Mouse (Mus musculus) T-helper 2 cell (primary cell): ENCODE data around the gene Lyar.

Source experiments
- in situ Hi-C: fragments of 300-600 bp; cut with MboI, MseI; formaldehyde crosslinking; loops from one replicate; pipeline ENCODE4 v1.15.1; 2025; ENCODE audit warnings: high pct_unique_total_duplicates

Lyar gene

GRCm38 (mm10) chr5:38220328-38220912 is at the start of gene Lyar, which contains the start of gene Zbtb49:
Gene Lyar (plus strand): TSS chr5:38220470.
Gene Zbtb49 (minus strand): TSS chr5:38220457.
- in situ Hi-C loops: loop anchor here (10.0 kb wide), 1 partner anchor 1176 kb away; no protein-coding TSS in a partner anchor

- in situ Hi-C loops: no loop called here
Observed at GRCm38 (mm10) chr5:38173766-38174165, 46.5 kb upstream of the Lyar start.

DNA sequence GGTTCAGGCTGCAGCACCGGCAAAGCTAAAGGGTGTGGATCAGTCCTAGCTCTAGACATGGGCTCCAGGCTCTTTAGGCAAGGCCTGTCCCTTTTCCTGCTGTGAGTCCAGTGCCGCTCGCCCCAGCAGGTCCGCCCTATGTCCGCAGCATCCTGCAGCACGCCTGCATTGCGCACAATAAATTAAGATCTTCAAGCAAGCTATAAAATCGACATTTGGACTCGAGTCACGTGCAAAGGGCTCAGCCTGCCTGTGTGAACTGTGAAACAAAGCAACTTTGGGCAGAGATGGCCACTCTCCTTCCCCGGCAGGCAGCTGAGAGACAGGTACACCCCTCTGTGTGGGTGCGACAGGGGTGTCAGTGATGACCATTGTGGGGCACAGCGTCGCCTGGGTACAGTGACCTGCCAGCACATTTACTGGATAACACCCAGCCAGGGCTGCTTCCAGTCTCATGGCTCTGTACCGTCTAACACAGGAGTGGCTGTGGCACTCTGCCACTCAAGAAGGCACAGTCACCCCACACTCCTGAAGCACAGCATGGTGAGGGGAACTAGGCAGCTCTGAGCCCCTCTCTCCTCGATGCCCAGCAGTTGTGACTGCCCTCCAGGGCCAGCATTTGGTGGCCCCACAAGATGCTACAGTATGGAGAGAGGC is 45.9 kb upstream of the Lyar start:
- in situ Hi-C loops: no loop called here

- in situ Hi-C loops: no loop called here
Observed at GRCm38 (mm10) chr5:38184688-38185285, 35.5 kb upstream of the Lyar start.

- in situ Hi-C loops: no loop called here
Observed at GRCm38 (mm10) chr5:38187006-38187405, 33.3 kb upstream of the Lyar start.

DNA sequence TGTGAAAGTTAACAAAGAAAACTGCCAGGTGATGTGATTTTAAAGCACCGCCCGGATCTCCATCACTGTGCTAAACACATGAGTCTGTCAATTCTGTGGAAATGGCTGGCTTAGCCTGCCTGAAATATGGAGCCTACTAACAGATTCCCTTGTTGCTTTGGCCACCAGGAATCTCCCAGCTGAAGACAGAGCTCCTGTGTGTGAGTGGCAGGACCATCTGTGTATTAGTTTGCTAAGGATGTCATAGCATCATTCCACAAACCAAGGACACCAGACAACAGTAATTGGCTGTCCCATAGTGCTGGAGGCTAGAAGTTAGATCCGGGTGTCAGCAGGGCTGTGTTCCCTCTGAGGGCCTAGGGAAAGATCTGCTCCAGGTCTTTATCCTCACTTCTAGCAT is 29.4 kb upstream of the Lyar start:
- in situ Hi-C loops: no loop called here

- in situ Hi-C loops: no loop called here
Observed at GRCm38 (mm10) chr5:38194946-38195345, 25.3 kb upstream of the Lyar start.

DNA sequence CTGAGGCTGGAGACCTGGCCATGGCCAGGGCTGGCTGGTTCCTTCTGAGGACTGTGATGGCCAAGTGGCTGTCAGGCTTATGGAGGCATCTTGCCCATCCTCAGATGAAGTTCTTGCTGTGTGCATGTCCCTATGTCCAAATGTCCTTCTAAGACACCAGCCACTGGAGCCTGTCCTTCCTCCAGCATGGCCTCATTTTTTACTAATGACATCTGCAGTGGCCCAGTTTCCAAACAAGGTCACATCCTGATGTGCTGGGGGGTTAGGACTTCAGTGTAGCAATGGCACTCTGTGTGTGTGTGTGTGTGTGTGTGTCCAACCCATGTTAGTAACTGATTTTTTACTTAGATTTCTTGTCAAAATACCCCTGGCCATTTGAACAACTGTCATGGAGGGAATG is 24.3 kb upstream of the Lyar start:
- in situ Hi-C loops: no loop called here

- in situ Hi-C loops: no loop called here
Observed at GRCm38 (mm10) chr5:38196821-38197481, 23.3 kb upstream of the Lyar start.

DNA sequence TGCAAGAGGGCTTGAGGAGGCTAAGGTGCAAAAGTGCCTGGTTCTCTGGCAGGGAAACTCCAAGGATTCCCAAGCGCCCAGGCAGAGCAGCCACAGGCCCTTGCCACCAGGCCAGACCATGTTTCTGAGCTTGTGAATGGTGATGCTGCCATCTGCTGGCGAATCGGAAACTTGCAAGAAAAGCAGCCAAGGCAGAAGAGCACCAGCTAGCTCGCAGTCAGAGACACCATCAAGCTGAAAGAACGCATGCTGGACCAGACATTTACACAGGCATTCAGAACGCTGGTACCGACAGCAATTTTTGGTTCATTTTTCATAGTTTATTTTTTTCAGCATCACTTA is 22.8 kb upstream of the Lyar start:
- in situ Hi-C loops: no loop called here

DNA sequence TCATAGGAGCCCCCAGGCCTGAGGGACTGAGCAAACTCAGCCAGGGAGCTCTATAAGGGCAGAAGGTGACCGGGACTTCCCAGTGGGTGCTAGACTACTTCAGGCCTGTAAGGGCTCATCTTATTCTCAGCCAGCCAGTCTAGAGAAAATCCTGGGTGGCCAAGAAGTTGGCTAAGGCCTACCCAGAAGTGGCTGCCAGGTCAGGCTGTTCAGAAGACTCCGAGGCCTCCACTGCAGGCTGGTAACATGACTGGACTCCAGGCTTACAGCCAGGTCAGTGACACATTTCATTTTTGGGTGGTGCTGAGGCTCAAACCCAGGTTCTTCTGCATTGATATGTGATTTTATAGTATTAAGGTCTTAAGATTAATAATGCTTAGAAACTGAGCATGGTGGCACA is 20.6 kb upstream of the Lyar start:
- in situ Hi-C loops: no loop called here

GRCm38 (mm10) chr5:38205303-38205726 is 15.0 kb upstream of the Lyar start:
- in situ Hi-C loops: no loop called here

DNA sequence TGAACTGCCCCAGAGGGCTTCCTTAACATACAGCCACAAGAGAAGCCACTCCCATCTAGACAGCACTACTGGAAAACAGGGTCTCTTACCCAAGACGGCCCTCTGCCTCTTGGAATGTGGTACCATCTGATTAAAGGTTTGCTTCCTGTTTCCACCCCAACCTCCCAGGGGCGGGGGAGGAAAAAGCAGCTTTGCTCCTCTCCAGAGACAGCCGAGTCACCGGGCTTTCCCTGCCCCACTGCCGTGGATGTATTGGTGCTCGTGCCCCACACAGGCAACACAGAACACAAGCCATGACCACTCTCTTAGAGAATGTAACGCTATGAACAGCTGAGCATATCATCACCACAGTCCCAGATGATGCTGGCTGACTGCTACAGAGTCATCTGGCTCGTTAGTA is 11.3 kb upstream of the Lyar start:
- in situ Hi-C loops: no loop called here

DNA sequence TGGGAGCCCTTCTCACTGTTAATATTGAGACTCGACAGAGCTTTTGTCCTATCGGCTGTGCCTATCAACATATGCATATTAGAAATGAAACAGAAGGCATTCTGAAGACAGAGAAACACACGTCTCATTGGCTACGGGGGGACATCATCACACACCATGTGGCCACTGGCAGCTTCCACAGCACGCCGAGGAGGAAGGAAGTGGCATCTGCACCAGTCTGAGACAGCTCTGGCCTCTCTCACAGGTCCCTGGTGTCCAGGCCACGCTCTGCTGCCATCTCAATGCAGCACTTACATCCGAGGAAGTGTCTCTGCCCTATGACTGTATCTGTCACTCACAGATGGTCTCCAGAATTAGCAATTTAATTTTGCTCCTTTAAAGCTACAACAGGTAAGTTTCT is 8.6 kb upstream of the Lyar start:
- in situ Hi-C loops: no loop called here

DNA sequence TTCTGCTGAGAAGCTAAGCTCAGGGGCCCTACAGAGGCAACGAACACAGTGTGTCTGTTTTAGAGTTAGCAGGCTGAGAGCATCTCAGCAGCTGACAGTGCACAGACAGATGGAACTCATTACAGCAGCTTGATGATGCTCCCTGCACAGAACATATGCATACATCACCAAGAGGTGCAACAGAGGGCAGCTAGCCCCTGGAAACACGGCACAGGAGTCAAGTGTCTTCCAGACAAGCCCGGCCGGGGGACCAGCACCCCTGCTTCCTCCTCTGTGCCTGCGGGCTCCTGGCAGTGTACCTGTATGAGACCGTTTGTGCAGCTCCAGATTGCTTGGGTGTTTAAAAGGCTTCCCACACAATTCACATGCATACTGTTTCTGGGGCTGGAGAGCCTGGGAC is 7.3 kb upstream of the Lyar start:
- in situ Hi-C loops: no loop called here

DNA sequence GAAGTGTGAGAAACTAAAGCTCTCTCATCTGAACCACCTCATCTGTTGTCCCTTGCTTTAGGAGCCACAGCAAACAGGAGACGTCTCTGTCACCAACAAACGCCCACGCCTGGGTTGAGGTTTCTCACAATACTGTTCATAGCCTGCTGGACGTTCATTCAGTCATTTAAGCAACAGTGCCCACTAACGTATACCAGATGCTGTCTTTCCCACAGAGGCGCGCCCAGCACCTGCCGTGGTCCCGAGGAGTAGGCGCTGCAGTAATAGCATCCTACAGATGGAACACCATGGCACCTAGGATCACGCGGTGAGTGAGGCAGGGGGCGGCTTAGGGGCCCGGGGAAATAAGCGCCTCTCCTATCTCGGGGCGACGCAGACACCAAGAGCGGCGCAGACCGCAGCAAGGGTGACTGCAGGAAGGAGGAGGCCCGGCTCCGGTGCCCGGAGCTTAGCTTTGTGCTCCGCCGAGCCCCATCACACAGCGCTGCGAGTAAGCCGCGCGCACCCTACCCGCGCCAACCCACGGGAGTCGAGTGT is 431 bp upstream of the Lyar start:
- in situ Hi-C loops: loop anchor here (10.0 kb wide), 1 partner anchor 1175 kb away; no protein-coding TSS in a partner anchor

GRCm38 (mm10) chr5:38235422-38235821 is 15.2 kb downstream of the Lyar start:
- in situ Hi-C loops: no loop called here

- in situ Hi-C loops: no loop called here
Observed at GRCm38 (mm10) chr5:38236627-38237026, 16.4 kb downstream of the Lyar start.

GRCm38 (mm10) chr5:38240727-38241472 is 20.6 kb downstream of the Lyar start:
- in situ Hi-C loops: no loop called here

DNA sequence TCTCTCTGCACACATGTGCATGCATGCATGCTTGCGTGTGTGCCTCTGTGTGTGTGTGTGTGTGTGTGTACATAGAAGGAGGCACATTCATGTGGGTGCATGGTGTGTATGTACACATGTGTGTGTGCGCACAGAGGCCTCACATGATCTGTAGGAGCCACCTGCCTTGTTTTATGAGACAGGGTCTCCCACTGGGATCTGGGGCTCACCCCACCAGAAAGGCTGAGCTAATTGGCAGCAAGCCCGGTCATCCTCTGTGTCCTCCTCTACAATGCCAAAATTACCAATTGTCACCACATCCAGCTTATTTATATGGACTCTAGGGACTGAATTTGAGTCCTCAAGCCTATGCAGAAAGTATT is 21.2 kb downstream of the Lyar start:
- in situ Hi-C loops: no loop called here

DNA sequence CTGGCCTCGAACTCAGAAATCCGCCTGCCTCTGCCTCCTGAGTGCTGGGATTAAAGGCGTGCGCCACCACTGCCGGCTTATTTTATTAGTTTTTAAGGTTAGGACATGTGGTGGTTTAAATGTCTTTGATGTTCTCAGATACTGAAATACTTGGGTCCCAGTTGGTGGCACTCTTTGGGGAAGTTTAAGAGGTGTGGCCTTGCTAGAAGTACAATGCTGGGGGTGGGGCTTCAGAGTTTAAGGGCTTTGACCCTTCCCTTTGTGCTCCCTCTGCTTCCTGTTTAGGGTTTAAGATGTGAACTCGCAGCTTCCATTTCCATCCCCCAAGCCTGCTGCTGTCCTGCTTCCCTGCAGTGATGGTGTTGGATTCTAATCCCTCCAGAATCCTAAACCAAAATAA is 21.7 kb downstream of the Lyar start:
- in situ Hi-C loops: no loop called here

DNA sequence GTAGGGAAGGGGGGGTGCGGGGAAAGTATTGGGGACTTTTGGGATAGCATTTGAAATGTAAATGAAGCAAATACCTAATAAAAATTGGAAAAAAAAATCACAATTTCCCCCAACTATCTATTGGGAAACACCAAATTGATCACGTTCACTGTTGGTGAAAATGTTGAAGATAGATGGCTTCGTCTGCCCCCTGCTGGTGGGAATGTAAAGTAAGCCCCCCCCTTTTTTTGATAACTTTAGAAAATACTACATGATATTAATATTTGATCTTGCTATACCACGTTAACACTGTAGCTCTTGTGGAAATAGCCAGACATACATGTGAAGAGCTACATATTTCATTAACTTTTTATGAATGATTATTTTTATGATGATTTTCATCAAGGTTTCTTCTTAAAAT is 34.9 kb downstream of the Lyar start:
- in situ Hi-C loops: no loop called here
